Mouse (Mus musculus): ENCODE measurements around the gene Arnt2.

- TF ChIP-seq EP300 (IDR thresholded peaks at IDR 0.05; ENCODE audit: low read length), result no peak
- no peak for TF ChIP-seq KAT2A (IDR thresholded peaks at IDR 0.05; ENCODE audit: insufficient replicate concordance, low read length)
- no peak for TF ChIP-seq UBTF (IDR thresholded peaks at IDR 0.05; ENCODE audit: low read depth, low read length)
- TF ChIP-seq TCF12 (IDR thresholded peaks at IDR 0.05; ENCODE audit: low read depth, low read length), result no peak
- no peak for TF ChIP-seq POLR2A (IDR thresholded peaks at IDR 0.05; ENCODE audit: low read depth, low read length)
- TF ChIP-seq CTCF (conservative IDR thresholded peaks at IDR 0.05 in 1 of 2, IDR thresholded peaks at IDR 0.05 in 1 of 2; ENCODE audit: low read depth in 2 of 2, low read length in 2 of 2), result no peak
- TF ChIP-seq USF1 (IDR thresholded peaks at IDR 0.05; ENCODE audit: low read depth, low read length), result no peak
- TF ChIP-seq ZNF384 (IDR thresholded peaks at IDR 0.05; ENCODE audit: low read depth, low read length), result no peak
- no peak for TF ChIP-seq CHD2 (IDR thresholded peaks at IDR 0.05; ENCODE audit: low read length)
- no peak for TF ChIP-seq MXI1 (IDR thresholded peaks at IDR 0.05; ENCODE audit: low read depth, low read length)
- TF ChIP-seq SIN3A (IDR thresholded peaks at IDR 0.05; ENCODE audit: low read length), result no peak
- no peak for TF ChIP-seq JUND (conservative IDR thresholded peaks at IDR 0.05; ENCODE audit: low read depth, low read length)
- TF ChIP-seq E2F4 (IDR thresholded peaks at IDR 0.05; ENCODE audit: insufficient replicate concordance, low read depth, low read length), result no peak
Observed at GRCm38 (mm10) chr7:84362711-84363110, 47.3 kb downstream of the Arnt2 start.
